Mouse (Mus musculus) mesoderm, embryonic 11.5 days (tissue): ENCODE data around the gene Hist1h2ba.

Experiments used
- DNase-seq: peaks from one replicate; pipeline ENCODE4 v3.0.0-alpha.2; 2012; ENCODE audit warnings: low read depth, low spot score

Hist1h2ba gene

DNA sequence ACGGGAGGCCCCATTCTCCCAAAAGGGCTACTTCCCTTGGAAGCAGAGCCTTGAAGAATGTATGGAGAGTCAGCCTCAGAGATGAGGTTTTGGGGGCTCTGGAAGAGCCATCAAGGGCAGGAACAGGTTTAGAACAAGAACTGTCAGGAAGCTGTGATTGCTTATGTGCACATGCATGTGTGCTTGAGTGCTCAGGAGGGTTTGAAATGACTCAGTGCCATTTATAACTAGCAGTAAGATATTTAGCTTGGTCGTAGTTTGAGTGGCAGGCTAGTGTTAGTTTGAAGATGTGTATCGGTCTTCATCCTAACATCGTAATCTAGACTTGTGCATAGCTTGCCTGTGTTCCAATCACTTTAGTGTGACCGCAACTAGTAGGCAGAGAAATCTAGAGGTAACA is 27.1 kb downstream of the Hist1h2ba start:
- no peak for DNase-seq

DNA sequence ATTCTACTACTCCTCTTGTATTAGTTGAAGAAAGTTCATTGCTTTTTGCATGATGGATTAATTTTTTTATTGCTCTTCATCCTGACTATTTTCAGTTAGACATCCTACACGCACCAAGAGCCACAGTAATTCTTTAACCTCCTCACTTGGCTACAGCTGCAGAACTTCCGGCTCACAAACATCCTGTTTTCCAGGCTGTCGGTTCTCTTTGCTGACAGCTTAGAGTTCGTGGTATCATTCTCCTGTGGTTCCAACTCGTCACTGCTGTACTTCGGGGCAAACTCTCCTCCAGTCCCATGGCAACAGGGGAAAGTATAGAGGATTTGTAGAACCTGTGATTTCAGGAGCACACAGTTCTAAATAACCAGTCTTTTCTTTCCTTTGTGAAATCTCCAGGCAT is 35.7 kb downstream of the Hist1h2ba start:
- DNase-seq, result no peak

DNA sequence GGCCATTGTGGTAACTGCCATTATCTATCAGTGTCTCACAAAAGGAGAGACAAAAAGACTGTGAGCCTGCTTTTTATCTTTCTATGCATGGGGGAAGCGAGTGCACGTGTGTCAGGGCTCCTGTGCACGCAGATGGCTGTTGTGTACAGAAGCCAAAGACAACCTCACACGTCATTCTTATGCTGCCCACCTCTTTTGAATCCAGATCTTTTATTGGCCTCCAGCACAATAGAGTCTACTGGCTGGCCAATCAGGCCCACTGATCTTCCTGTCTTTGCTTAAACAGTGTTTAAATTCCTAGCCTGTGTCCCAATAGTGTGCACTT is 40.7 kb downstream of the Hist1h2ba start:
- DNase-seq, result peak; percentile 11

DNA sequence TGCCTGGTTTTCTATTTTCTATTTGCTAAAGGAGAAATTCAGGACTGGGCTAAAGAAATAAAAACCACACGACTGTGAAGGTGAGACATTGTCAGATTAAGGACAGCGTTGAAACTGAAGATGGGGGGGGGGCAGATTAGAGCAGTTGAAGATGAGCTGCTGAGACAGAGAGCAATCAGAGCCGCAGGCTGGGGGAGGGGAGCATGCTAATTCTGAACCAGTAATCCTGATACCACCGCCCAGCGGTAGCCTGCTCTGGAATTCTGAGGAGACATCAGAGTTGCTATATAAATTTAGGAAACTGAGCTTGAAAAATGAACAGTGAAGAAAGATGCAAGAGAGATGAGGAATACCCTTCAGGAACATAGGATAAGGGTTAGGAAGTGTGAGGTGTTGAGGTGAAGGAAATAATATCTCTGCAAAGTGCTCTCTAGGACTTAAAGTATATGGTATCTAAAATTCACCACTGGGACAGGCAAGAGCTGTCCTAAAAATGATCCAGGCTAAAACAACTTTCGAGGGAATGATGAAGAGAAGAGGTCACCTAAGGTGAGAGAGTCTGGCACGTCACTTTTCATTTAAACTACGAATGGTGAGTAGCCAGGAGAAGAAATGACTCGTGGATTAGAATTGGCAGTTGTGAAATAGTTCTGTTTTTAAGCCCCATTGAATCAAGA is 41.2 kb downstream of the Hist1h2ba start:
- no peak for DNase-seq

DNA sequence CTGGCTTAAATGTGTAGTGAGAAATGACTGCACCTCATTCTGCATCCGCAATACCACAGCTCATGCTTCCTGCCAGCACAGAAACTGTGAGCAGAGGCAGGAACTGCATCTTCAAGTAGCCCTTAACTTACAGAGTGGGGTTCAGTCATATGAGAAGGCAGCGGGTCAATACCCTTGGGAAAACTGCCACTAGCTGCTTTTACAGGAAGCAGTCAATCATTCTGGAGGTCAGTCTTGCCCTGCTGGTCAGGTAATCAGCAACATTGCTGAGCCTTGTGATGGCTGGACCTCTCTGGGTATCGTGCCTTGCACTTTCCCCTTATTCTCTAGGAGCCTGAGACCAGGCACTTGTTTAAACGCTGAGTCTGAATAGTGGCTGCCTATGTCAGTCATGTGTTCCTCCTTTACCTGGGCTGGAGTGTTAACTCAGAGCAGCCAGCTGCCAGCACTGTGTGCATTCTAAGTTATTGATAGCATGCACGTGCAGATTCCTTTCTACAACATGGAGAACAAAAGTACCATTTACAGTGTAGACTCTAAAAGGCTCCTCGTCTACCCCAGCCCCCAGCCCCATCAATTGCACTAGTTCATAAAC is 44.8 kb downstream of the Hist1h2ba start:
- peak; percentile 56 for DNase-seq

- DNase-seq, result no peak
These were observed 46.8 kb downstream of the Hist1h2ba start for GRCm38 (mm10) chr13:23887026-23887725.

DNA sequence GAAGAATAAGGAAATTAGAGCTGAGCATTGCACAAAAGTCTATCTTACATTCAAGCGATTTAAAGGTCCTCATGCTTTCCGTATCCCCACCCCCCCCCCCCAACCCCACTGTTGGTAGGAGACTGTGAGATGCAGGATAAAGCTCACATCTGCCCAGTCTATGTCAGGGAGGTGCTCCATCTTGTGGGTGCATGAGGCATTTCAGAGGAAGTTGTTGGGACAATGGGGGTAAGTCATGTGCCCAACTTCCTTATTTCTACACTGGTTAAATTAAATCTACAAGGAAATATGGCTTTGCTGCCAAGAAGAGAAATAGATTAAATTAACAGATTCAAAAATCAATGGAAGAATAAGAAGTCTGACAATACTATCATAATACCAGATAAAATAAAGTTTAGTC is 48.4 kb downstream of the Hist1h2ba start:
- DNase-seq, result peak; percentile 36
